Mouse (Mus musculus) kidney, adult 18-20 months (tissue): ENCODE results near the gene Adgrg1.
A peak's percentile ranks its signal among the peaks of the same experiment; 100 is the strongest.

Experiments used
- DNase-seq: peaks from one replicate; pipeline ENCODE4 v3.0.0; 2021

Gene Adgrg1

GRCm38 (mm10) chr8:94974467-94975165, at the start of gene Adgrg1:
Gene Adgrg1 (plus strand): TSS chr8:94974751.
- DNase-seq = peak; percentile 76

DNA sequence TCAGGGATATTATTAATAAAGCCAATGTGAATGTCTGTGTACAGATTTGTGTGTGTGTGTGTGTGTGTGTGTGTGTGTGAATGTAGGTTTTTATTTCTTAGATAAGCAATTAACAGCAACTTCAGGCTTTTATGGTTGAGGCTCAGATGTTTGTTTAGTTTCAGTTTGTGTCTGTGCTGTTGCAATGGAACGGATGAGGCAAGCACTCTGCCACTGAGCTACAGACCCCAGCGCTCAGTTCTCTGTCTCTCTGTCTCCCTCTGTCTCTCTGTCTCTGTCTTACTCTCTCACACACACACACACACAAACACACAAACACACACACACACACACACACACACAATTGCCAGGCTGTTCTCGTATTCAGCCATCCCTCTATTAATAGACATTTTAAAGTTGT, 46.3 kb upstream of the Adgrg1 start:
- no peak for DNase-seq

GRCm38 (mm10) chr8:94933918-94934317, 40.6 kb upstream of the Adgrg1 start:
- DNase-seq = no peak

- no peak for DNase-seq
Observed at GRCm38 (mm10) chr8:94935172-94935571, 39.4 kb upstream of the Adgrg1 start.

GRCm38 (mm10) chr8:94942566-94942965, 32.0 kb upstream of the Adgrg1 start:
- peak; percentile 81 for DNase-seq

DNA sequence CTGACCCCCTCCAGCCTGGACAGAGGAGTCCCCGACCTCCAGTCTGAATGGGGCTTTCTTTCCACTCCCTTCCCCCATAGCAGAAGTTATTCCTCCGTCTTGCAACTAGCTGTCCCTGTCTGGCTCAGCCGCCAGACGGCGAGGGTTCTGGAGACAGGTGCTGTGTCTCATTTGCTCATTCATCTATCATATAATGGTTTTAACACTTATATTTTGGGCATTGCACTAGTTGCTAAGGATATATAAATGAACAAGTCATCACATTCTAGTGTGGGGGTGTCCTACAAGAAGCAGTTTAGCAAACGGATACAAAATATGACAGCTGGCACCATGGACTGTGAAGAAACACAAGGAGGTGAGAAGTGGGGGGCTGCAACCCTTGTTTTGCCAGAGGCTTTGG, 29.4 kb upstream of the Adgrg1 start:
- no peak for DNase-seq

GRCm38 (mm10) chr8:94948421-94948820, 26.1 kb upstream of the Adgrg1 start:
- DNase-seq = no peak

DNA sequence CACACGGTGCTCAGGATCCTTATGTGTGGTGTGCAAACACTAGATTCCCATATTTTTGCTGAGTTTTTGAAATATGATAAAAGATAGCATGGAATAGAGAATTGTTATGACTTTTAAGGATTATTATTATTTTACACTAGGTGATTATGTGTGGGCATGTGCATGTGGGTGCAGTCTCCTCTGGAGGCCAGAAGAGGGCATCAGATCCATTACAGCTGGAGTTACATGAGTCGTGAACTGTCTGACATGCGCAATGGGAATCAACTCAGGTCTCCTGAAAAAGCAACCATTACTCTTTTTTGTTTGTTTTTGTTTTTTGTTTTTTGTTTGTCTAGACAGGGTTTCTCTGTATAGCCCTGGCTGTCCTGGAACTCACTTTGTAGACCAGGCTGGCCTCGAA, 25.5 kb upstream of the Adgrg1 start:
- DNase-seq = no peak

GRCm38 (mm10) chr8:94950046-94950445, 24.5 kb upstream of the Adgrg1 start:
- DNase-seq = peak; percentile 82

GRCm38 (mm10) chr8:94950458-94950857, 24.1 kb upstream of the Adgrg1 start:
- DNase-seq = no peak

- DNase-seq = no peak
Observed at GRCm38 (mm10) chr8:94952086-94952485, 22.5 kb upstream of the Adgrg1 start.

GRCm38 (mm10) chr8:94953624-94954367, 20.8 kb upstream of the Adgrg1 start:
- no peak for DNase-seq

GRCm38 (mm10) chr8:94954368-94954737, 20.2 kb upstream of the Adgrg1 start:
- no peak for DNase-seq

GRCm38 (mm10) chr8:94954921-94955758, 19.4 kb upstream of the Adgrg1 start:
- DNase-seq = peak; percentile 58

DNA sequence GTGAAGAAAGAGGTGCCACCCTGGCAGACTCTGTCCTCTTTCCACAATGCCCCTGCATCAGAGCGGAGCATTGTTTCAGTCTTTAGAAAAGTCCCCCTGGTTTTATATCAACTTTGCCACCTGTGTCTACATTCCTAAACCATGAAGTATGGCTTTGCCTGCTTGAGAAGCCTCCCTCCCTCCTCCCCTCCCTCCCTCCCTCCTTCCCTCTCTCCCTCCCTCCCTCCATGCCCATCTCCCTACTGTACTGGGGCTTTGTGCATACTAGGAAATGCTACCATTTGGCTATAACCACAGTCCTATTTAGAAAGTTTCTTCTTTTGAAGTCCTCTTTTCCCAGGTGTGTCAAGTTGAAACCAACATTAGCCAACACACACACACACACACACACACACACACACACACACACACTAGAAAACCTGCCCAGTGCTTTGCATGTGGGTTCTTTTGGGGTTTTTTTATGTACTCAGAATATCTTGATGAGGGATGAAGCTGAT, 18.4 kb upstream of the Adgrg1 start:
- no peak for DNase-seq

- peak; percentile 35 for DNase-seq
Observed at GRCm38 (mm10) chr8:94962201-94962600, 12.3 kb upstream of the Adgrg1 start.

DNA sequence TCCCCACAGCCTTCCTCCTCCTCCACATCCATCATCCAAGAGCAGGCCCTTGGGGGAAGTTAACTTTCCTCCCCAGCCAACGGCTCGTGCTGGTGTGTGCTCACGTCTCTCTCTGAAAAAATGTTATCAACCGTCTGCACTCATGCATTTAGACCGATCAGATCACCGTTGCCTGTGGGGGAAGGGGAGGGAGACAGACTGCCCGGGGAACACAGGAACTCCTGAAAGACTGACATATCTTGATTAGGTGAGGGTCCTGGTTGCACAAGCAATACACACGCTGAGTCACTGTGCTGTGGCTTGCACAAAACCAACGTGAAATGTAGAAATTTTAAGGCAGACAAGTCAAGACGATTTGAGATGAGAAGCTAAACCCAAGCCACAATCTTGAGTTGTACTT, 9.7 kb upstream of the Adgrg1 start:
- DNase-seq = peak; percentile 57

DNA sequence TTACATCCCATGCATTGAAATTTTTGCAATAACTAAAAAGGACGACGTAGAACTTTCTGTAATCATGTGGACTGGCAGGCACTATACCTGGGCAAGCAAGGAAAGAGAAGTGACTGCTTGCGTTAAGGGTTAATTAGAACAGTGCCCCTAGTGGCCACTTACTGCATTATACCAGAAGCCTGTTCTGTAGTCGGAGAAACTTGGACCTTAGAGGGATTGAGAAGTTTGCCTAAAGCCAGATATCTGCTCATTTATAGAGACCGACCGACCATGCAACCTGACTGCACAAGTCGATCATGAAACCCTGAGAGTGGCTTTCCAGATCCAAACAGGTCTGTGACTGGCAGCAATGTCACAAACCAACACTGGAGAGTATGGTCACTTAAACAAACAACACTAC, 8.0 kb upstream of the Adgrg1 start:
- peak; percentile 61 for DNase-seq

DNA sequence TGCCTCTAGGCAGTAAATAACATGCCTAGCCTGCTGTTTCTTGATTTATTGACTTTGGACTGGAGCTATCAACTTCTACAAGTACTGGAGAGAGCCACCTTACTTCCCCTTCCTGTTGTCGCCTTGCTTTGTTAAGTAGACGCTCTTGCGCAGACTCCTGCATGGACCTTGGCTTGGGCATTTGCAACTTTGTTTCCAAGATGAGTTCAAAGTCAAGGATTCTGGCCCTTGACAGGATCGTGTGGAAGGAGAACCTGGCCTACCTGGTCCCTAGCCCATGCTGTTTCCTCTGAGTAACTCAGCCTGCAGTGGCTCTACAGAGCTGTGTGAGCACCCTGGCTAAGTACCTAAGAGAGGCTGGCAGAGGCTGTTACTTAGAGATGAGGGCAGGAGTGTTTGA, 7.5 kb upstream of the Adgrg1 start:
- DNase-seq = peak; percentile 60

GRCm38 (mm10) chr8:94967554-94967953, 7.0 kb upstream of the Adgrg1 start:
- peak; percentile 81 for DNase-seq

DNA sequence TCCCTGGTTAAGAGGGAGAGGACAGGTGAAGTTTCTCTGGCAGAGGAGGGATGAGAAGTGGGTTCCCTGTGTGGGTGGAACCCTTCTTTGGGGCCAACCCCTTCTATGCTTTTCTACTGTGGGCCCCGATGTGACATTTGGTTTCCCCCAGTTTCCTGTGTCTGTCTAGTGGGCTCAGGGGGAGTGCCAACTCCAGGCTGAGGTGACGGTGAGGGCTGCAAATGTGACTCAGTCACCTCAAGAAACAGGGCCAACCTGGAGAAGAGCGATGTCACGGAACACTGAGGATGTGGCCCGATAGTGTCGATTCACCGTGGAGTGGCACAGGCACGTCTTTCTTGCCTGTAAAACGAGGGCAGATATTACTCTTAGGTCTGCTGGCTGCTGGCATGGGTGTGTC, 1.3 kb upstream of the Adgrg1 start:
- no peak for DNase-seq

GRCm38 (mm10) chr8:94973786-94974185, 765 bp upstream of the Adgrg1 start:
- no peak for DNase-seq

- peak; percentile 91 for DNase-seq
Observed at GRCm38 (mm10) chr8:94976651-94977417, 2.3 kb downstream of the Adgrg1 start.
